Mouse (Mus musculus) ES-E14 (cell line): Measurements from ENCODE around the gene Tmem151a. TPM values are rescaled to one million over a fixed set of nuclear protein-coding genes. Genes with fewer than 3 reads are reported as not detected.
A peak's percentile ranks its signal among the peaks of the same experiment; 100 is the strongest.

Source experiments
- DNase-seq: peaks from one replicate; pipeline ENCODE4 v3.0.0-alpha.2; 2013; ENCODE audit warnings: low read depth, low spot score
- H3K27ac ChIP-seq: 2 replicates; pipeline ENCODE4 v1.5.1; 2012; ENCODE audit warnings: low read depth, mild to moderate bottlenecking, low read length, moderate library complexity, mixed read lengths; ENCODE audit not compliant: poor library complexity, insufficient read depth, severe bottlenecking
- H3K36me3 ChIP-seq: 2 replicates; pipeline ENCODE4 v1.6.1; 2012; ENCODE audit warnings: mild to moderate bottlenecking, low read length, moderate library complexity, mixed read lengths; ENCODE audit not compliant: control insufficient read depth, poor library complexity, insufficient read depth, severe bottlenecking
- H3K4me1 ChIP-seq, 2 experiments: fragments of 150-350 bp in 1 of 2; sonication (generic) in 1 of 2; 2 replicates each; pipeline ENCODE4 v1.6.1; 2012; ENCODE audit warnings: low read length in 2 of 2, mild to moderate bottlenecking in 1 of 2, mixed read lengths in 1 of 2; ENCODE audit not compliant: control insufficient read depth in 2 of 2, insufficient read depth in 2 of 2, poor library complexity in 1 of 2
- H3K4me3 ChIP-seq, 2 experiments: fragments of 150-350 bp in 1 of 2; sonication (generic) in 1 of 2; 2 replicates each; pipeline ENCODE4 v1.5.1; 2012; ENCODE audit warnings: low read length in 2 of 2, low read depth in 1 of 2, mild to moderate bottlenecking in 1 of 2, mixed read lengths in 1 of 2; ENCODE audit not compliant: insufficient read depth in 1 of 2, poor library complexity in 1 of 2, severe bottlenecking in 1 of 2
- H3K9ac ChIP-seq: 2 replicates; pipeline ENCODE4 v1.6.1; 2012; ENCODE audit warnings: low read depth, mild to moderate bottlenecking, low read length, mixed read lengths; ENCODE audit not compliant: poor library complexity, insufficient read depth, severe bottlenecking
- H3K9me3 ChIP-seq: fragments of 150-350 bp; sonication (generic); 2 replicates; pipeline ENCODE4 v1.6.1; 2012; ENCODE audit warnings: low read depth, mild to moderate bottlenecking, low read length; ENCODE audit not compliant: control insufficient read depth, insufficient read depth
- CHD2 ChIP-seq: IDR thresholded peaks from 2 replicates; pipeline ENCODE4 v1.6.1; 2014; ENCODE audit warnings: mild to moderate bottlenecking, low read depth, low read length, inconsistent platforms
- HCFC1 ChIP-seq: IDR thresholded peaks from 2 replicates; pipeline ENCODE4 v1.6.1; 2012; ENCODE audit warnings: low read length, inconsistent platforms, borderline replicate concordance; ENCODE audit not compliant: insufficient read depth
- MAFK ChIP-seq: IDR thresholded peaks from 2 replicates; pipeline ENCODE4 v1.6.1; 2014; ENCODE audit warnings: mild to moderate bottlenecking, low read depth, low read length, inconsistent platforms; ENCODE audit not compliant: insufficient read depth
- ZC3H11A ChIP-seq: IDR thresholded peaks from 2 replicates; pipeline ENCODE4 v1.6.1; 2012; ENCODE audit warnings: low read depth, mild to moderate bottlenecking, inconsistent platforms, low read length, borderline replicate concordance
- ZNF384 ChIP-seq: IDR thresholded peaks from 2 replicates; pipeline ENCODE4 v1.6.1; 2012; ENCODE audit warnings: low read depth, low read length, inconsistent platforms
- in situ Hi-C, 2 experiments: fragments of 600-800 bp; cut with MboI; formaldehyde crosslinking; loops; one replicate each; pipeline ENCODE4 v1.15.1; 2025; ENCODE audit warnings: low sequenced_read_pairs in 2 of 2, inconsistent platforms in 1 of 2; ENCODE audit not compliant: unreplicated experiment in 2 of 2
- total RNA-seq: library from RNA; depleted of rRNA; stranded (reverse); fragments of 300-350 nt; gene quantifications from 2 replicates; pipeline ENCODE4 v1.2.3, GENCODE M21; 2012

Tmem151a gene
- total RNA-seq, 1 experiment = 0.89 TPM

DNA sequence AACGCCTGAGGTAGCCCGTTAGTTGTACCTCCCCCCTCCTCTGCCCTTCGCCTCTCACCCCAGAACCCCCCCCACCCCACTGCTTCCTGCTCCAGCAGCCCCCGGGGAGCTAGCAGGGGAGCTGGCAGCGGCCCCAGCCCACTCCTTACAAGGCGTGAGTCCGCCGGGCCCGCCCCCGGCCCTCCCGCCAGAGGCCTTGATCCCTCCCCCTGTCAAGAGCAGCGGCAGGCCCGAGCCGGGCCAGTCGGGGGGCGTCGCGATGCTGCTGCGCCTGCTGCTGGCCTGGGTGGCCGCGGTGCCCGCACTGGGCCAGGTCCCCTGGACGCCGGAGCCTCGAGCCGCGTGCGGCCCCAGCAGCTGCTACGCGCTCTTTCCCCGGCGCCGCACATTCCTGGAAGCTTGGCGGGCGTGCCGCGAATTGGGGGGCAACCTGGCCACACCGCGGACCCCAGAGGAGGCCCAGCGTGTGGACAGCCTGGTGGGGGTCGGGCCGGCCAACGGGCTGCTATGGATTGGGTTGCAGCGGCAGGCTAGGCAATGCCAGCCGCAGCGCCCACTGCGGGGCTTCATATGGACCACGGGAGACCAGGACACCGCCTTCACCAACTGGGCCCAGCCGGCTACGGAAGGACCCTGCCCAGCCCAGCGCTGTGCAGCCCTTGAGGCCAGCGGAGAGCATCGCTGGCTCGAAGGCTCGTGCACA, 17.3 kb downstream of the Tmem151a start, which contains the start of gene Cd248:
TSS of gene Cd248 (plus strand) at position 212 of the 703 bp plus-strand sequence.
- in situ Hi-C loops = no loop called here
- H3K36me3 ChIP-seq = no peaks in the 10 kb centered on the region
- peak within 1 kb of the TSS; percentile 38 for H3K9ac ChIP-seq
- TF ChIP-seq CHD2 (no peak), ZNF384 (no peak), HCFC1 (no peak), ZC3H11A (no peak), MAFK (no peak)
- H3K27ac ChIP-seq = no peak within 1 kb of the TSS
- H3K9me3 ChIP-seq = no peaks in the 10 kb centered on the region
- H3K4me1 ChIP-seq = peaks cover 4 to 25% of the 10 kb centered on the region in 2 experiments; a peak in 3 of 4 replicates
- H3K4me3 ChIP-seq = peak within 1 kb of the TSS; percentile 60 to 61
- no peak for DNase-seq

DNA sequence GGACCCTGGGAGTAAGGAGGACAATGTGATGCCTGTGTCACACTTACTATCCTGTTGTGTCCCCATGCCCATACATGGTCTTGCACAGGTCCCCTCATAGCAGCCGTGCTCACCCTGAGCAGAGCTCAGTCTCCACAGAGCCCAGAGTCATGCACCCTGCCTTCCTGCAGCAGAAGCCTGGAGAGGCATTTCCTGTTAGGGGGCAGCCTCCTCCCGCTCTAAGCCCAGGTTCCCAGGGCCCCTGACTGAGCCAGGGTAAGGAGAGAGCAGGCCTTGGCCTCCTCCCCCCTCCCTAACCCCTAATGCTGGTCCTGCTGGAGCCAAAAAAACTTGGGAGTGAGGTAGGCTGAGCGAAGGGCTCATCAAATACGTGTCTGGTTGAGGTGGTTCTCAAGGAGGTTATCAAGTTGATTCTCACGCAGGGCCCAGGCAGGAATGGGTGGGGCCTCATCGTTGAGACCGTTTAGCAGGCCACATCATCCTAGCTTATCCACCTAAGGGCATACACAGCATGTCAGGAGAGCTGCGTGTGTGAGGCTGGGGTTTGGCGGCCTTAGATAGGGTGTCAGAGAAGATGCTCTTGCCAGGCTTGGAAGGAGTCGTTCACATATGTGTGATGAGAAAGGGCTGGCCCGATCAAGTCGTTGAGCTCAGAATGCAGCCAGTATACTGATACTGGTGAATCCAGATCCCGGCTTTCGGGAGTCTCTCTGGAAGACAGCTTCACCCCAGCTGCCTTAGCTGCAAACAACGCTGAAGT, 18.1 kb downstream of the Tmem151a start:
- Histone ChIP-seq H3K27ac (no peak overlapping the region), H3K4me1 (peaks cover 0 to 27% of the 10 kb centered on the region in 2 experiments; a peak in 2 of 4 replicates)
- in situ Hi-C loops = no loop called here

DNA sequence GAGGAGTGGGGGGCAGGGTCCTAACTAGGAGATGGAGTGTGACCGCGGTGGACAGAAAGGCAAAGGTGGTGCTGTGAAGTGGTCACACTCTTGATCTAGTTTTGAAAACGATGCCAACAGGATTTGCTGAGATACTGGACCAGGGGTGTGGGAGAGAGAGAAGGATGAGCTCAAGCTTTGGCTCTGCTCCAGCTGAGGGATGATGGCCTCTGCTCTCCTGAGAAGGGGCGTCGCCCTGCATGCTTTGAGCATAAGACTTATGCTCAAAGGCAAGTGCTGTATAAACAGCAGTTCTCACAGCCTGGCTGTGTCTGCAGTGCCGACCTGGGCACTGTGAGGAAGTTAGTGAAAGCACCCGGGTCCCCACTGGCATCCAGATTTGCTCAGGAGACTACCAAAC, 20.2 kb downstream of the Tmem151a start:
- H3K9me3 ChIP-seq = no peaks in the 10 kb centered on the region
- in situ Hi-C loops = no loop called here
- no peak overlapping the region for H3K9ac ChIP-seq
- no peak overlapping the region for H3K27ac ChIP-seq
- no peaks in the 10 kb centered on the region for H3K36me3 ChIP-seq
- TF ChIP-seq MAFK = no peak
- no peak for TF ChIP-seq ZNF384
- no peak for TF ChIP-seq HCFC1
- no peak for TF ChIP-seq ZC3H11A
- no peak for TF ChIP-seq CHD2
- no peak overlapping the region for H3K4me3 ChIP-seq
- H3K4me1 ChIP-seq = peaks cover 7 to 37% of the 10 kb centered on the region in 2 experiments; a peak in 3 of 4 replicates
- no peak for DNase-seq

More for the DNA sequence above, 18.1 kb downstream of the Tmem151a start:
- H3K9me3 ChIP-seq = no peaks in the 10 kb centered on the region
- DNase-seq = no peak
- TF ChIP-seq CHD2 (no peak), HCFC1 (no peak), ZNF384 (no peak), ZC3H11A (no peak), MAFK (no peak)
- no peaks in the 10 kb centered on the region for H3K36me3 ChIP-seq
- H3K4me3 ChIP-seq = peak overlapping the region in 1 of 2 experiments; percentile 18; a peak in 2 of 4 replicates
- H3K9ac ChIP-seq = no peak overlapping the region

DNA sequence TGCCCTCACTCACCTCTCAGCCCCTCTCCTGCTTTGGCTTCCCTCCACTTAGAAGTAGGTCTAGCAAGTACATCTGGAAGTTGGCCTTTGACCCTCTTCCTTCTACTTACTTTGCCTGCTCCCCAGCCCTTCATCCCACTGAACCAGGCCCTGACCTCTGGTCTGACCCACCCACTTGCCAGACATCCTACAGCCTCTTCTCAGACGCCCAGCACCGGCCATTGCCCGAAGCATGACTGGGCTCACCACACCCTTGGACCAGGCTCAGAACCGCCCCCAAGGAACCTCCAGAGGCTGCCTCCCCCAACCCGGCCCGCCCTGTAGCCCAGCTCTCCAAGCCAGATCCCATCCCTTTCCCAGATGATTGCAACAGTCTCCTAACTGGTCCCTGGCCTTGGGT, 22.9 kb downstream of the Tmem151a start:
- no peak overlapping the region for H3K4me3 ChIP-seq
- peaks cover 14 to 54% of the 10 kb centered on the region in 2 experiments for H3K4me1 ChIP-seq
- no peaks in the 10 kb centered on the region for H3K9me3 ChIP-seq
- TF ChIP-seq HCFC1 (no peak), MAFK (no peak), ZC3H11A (no peak), CHD2 (no peak), ZNF384 (no peak)
- H3K9ac ChIP-seq = no peak overlapping the region
- in situ Hi-C loops = no loop called here
- no peak for DNase-seq
- no peaks in the 10 kb centered on the region for H3K36me3 ChIP-seq
- no peak overlapping the region for H3K27ac ChIP-seq
